In genomic region chr2:146724924-146725555, GRCm38 (mm10) we compare ENCODE assay signal across 22 mouse cellular contexts.
DNase-seq lines count a peak whose midpoint lies in the region; ATAC-seq lines count a peak whose summit lies in the region.
"Had no signal": no experiment of that assay in that cellular context is flagged by ENCODE, and none has a peak within 500 bp of the region (broad histone marks: within the 10 kb centered on the region; RNA-seq: fewer than 3 reads in every experiment).

No protein-coding gene starts in this region.

- H3K9me3 ChIP-seq in forebrain, embryonic 12.5 days, result no peaks in the 10 kb centered on the region
- no peaks in the 10 kb centered on the region for H3K9me3 ChIP-seq in forebrain, embryonic 14.5 days (replicated peaks; ENCODE audit: control insufficient read depth, low read length)
- H3K9me3 ChIP-seq in neural tube, embryonic 13.5 days, result no peaks in the 10 kb centered on the region
- no peaks in the 10 kb centered on the region for H3K9me3 ChIP-seq in midbrain, embryonic 13.5 days
- H3K9me3 ChIP-seq: embryonic facial prominence, embryonic 12.5 days; heart, embryonic 13.5 days; limb, embryonic 13.5 days; liver, embryonic 12.5 days had no signal

- peaks cover 30% of the 10 kb centered on the region for H3K27me3 ChIP-seq in forebrain, embryonic 12.5 days
- H3K27me3 ChIP-seq in forebrain, embryonic 14.5 days (replicated peaks; ENCODE audit: control insufficient read depth, insufficient read depth, low read length), result no peaks in the 10 kb centered on the region
- H3K27me3 ChIP-seq in neural tube, embryonic 13.5 days, result no peaks in the 10 kb centered on the region
- peaks cover 38% of the 10 kb centered on the region for H3K27me3 ChIP-seq in midbrain, embryonic 13.5 days
- H3K27me3 ChIP-seq: embryonic facial prominence, embryonic 12.5 days; heart, embryonic 13.5 days; limb, embryonic 13.5 days; liver, embryonic 12.5 days had no signal

- no peak for ATAC-seq in forebrain, embryonic 12.5 days (ENCODE audit: low FRiP score)
- ATAC-seq in forebrain, embryonic 14.5 days, result no peak
- ATAC-seq in neural tube, embryonic 13.5 days (ENCODE audit: low read depth), result no peak
- no peak for ATAC-seq in midbrain, embryonic 13.5 days
- ATAC-seq: forebrain, postnatal 0 days; liver, embryonic 12.5 days had no signal

- H3K27ac ChIP-seq in forebrain, embryonic 12.5 days, result peak overlapping the region; percentile 81
- no peak overlapping the region; the same call in 1 of the 2 replicates for H3K27ac ChIP-seq in forebrain, embryonic 14.5 days (ENCODE audit: low read depth, low read length)
- H3K27ac ChIP-seq in neural tube, embryonic 13.5 days (replicated peaks), result peak overlapping the region; percentile 87
- H3K27ac ChIP-seq in midbrain, embryonic 13.5 days, result peak overlapping the region; percentile 85
- H3K27ac ChIP-seq: embryonic facial prominence, embryonic 12.5 days; heart, adult 2 months; heart, embryonic 13.5 days; limb, embryonic 13.5 days; liver, embryonic 12.5 days had no signal

- H3K9ac ChIP-seq in forebrain, embryonic 12.5 days, result no peak overlapping the region
- no peak overlapping the region for H3K9ac ChIP-seq in forebrain, embryonic 14.5 days (ENCODE audit: low read length)
- H3K9ac ChIP-seq in neural tube, embryonic 13.5 days, result no peak overlapping the region
- H3K9ac ChIP-seq in midbrain, embryonic 13.5 days (replicated peaks), result no peak overlapping the region
- H3K9ac ChIP-seq: embryonic facial prominence, embryonic 12.5 days; forebrain, postnatal 0 days; heart, embryonic 13.5 days; limb, embryonic 13.5 days; liver, embryonic 12.5 days had no signal

- no peak overlapping the region for H3K4me3 ChIP-seq in forebrain, embryonic 12.5 days (replicated peaks)
- no peak overlapping the region for H3K4me3 ChIP-seq in forebrain, embryonic 14.5 days (ENCODE audit: low read depth, low read length)
- no peak overlapping the region for H3K4me3 ChIP-seq in neural tube, embryonic 13.5 days
- H3K4me3 ChIP-seq in midbrain, embryonic 13.5 days (replicated peaks), result no peak overlapping the region
- H3K4me3 ChIP-seq: embryonic facial prominence, embryonic 12.5 days; heart, adult 2 months; heart, embryonic 13.5 days; limb, embryonic 13.5 days; liver, embryonic 12.5 days had no signal

- peaks cover 58% of the 10 kb centered on the region for H3K4me1 ChIP-seq in forebrain, embryonic 12.5 days
- peaks cover 32% of the 10 kb centered on the region for H3K4me1 ChIP-seq in forebrain, embryonic 14.5 days (ENCODE audit: control insufficient read depth, insufficient read depth, low read length)
- peaks cover 49% of the 10 kb centered on the region for H3K4me1 ChIP-seq in neural tube, embryonic 13.5 days (replicated peaks)
- H3K4me1 ChIP-seq in midbrain, embryonic 13.5 days (replicated peaks), result peaks cover 53% of the 10 kb centered on the region
- H3K4me1 ChIP-seq: heart, embryonic 13.5 days; liver, embryonic 12.5 days had no signal

- H3K36me3 ChIP-seq in forebrain, embryonic 12.5 days (replicated peaks), result no peaks in the 10 kb centered on the region
- H3K36me3 ChIP-seq in forebrain, embryonic 14.5 days (ENCODE audit: control insufficient read depth, insufficient read depth, low read length), result no peaks in the 10 kb centered on the region
- no peaks in the 10 kb centered on the region for H3K36me3 ChIP-seq in neural tube, embryonic 13.5 days
- H3K36me3 ChIP-seq in midbrain, embryonic 13.5 days, result no peaks in the 10 kb centered on the region
- H3K36me3 ChIP-seq: embryonic facial prominence, embryonic 12.5 days; heart, embryonic 13.5 days; limb, embryonic 13.5 days; liver, embryonic 12.5 days had no signal

- no peak for DNase-seq in forebrain, embryonic 14.5 days (ENCODE audit: low spot score)
- no peak for DNase-seq in neural tube, embryonic 10.5 days (ENCODE audit: extremely low spot score, low spot score)
- no peak for DNase-seq in natural killer cell, adult 2 months (ENCODE audit: low spot score in 2 of 2)
- no peak for DNase-seq in ovary, adult 18-20 months (ENCODE audit: low spot score)
- DNase-seq: adrenal gland, postnatal 36 days; cerebellum, adult 9-10 months; forebrain, postnatal 0 days; gastrocnemius, postnatal 25 days; heart, adult 2 months; kidney, adult 11 months; kidney, postnatal 4 days; layer of hippocampus, adult 9-11 months; lung, adult 18-20 months; lung, postnatal 10 days; right cerebral cortex, adult 18-20 months had no signal

- WGBS in forebrain, embryonic 12.5 days, result 11% methylated on average over 9 of the region's 9 CpGs
- 11% methylated on average over 9 of the region's 9 CpGs for WGBS in forebrain, embryonic 14.5 days
- 62% methylated on average over 9 of the region's 9 CpGs for WGBS in neural tube, embryonic 13.5 days
- WGBS in midbrain, embryonic 13.5 days, result 9% methylated on average over 9 of the region's 9 CpGs

- no peak overlapping the region; the same call in 1 of the 2 replicates for H3K4me2 ChIP-seq in forebrain, embryonic 12.5 days
- H3K4me2 ChIP-seq in forebrain, embryonic 14.5 days (ENCODE audit: low read length), result no peak overlapping the region
- no peak overlapping the region for H3K4me2 ChIP-seq in neural tube, embryonic 13.5 days
- peak overlapping the region; percentile 14; the same call in 1 of the 2 replicates for H3K4me2 ChIP-seq in midbrain, embryonic 13.5 days (replicated peaks)
- H3K4me2 ChIP-seq: embryonic facial prominence, embryonic 12.5 days; heart, embryonic 13.5 days; limb, embryonic 13.5 days; liver, embryonic 12.5 days had no signal
